Comparison of ENCODE assay signal across 20 mouse cellular contexts in the genomic region with DNA sequence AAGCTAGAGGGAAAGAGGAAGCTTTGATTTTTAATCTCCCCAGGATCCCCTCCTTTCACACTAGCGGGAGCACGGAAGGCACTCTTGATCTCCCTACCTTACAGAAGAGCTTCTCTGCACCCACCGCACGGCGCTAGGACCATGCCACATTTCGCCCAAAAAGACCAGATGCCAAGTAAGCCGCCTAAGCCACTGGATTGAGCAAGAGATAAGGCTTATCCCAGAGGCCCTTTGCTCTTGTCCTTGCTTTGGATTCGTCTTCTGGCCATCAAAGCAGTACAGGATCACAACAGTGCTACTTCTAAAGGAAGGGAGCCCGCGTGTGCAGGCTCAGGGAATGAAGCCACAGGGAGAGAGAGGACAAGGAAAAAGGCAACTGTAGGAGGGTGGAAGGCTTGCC. TPM values are rescaled to one million over a fixed set of nuclear protein-coding genes. Genes with fewer than 3 reads are reported as not detected.
DNase-seq lines count a peak whose midpoint lies in the region; ATAC-seq and TF ChIP-seq lines count a peak whose summit lies in the region.
"Had no signal": no experiment of that assay in that cellular context is flagged by ENCODE, and none has a peak within 500 bp of the region (broad histone marks: within the 10 kb centered on the region; RNA-seq: fewer than 3 reads in every experiment).

No protein-coding gene starts in this region.

- 92% methylated on average over 10 of the region's 10 CpGs for WGBS in hindbrain, embryonic 13.5 days
- whole genome bisulfite sequencing in hindbrain, embryonic 12.5 days, result 91% methylated on average over 10 of the region's 10 CpGs
- 79% methylated on average over 10 of the region's 10 CpGs for WGBS in intestine, embryonic 16.5 days
- 29% methylated on average over 10 of the region's 10 CpGs for whole genome bisulfite sequencing in small intestine, adult 2 months
- WGBS in midbrain, postnatal 0 days, result 74% methylated on average over 10 of the region's 10 CpGs
- 85% methylated on average over 10 of the region's 10 CpGs for WGBS in midbrain, embryonic 14.5 days

- peaks cover 44% of the 10 kb centered on the region for H3K36me3 ChIP-seq in hindbrain, embryonic 13.5 days
- peaks cover 29% of the 10 kb centered on the region for H3K36me3 ChIP-seq in hindbrain, embryonic 12.5 days
- no peaks in the 10 kb centered on the region; a peak in 1 of 4 replicates for H3K36me3 ChIP-seq in MEL (ENCODE audit: control insufficient read depth in 1 of 2, insufficient read depth in 2 of 2, low read length in 2 of 2)
- H3K36me3 ChIP-seq in intestine, embryonic 16.5 days (ENCODE audit: control insufficient read depth, insufficient read depth, low read length), result peaks cover 14% of the 10 kb centered on the region
- peaks cover 34% of the 10 kb centered on the region for H3K36me3 ChIP-seq in small intestine, adult 2 months (ENCODE audit: control insufficient read depth, insufficient read depth, low read length)
- H3K36me3 ChIP-seq in midbrain, postnatal 0 days (ENCODE audit: insufficient read depth, low read length), result peaks cover 29% of the 10 kb centered on the region
- peaks cover 29% of the 10 kb centered on the region for H3K36me3 ChIP-seq in midbrain, embryonic 14.5 days (ENCODE audit: control insufficient read depth, insufficient read depth, low read length)

- peaks cover 4% of the 10 kb centered on the region; the same call in 1 of the 2 replicates for H3K79me2 ChIP-seq in MEL (ENCODE audit: control insufficient read depth, insufficient read depth, low read length, poor library complexity)

- H3K4me3 ChIP-seq in hindbrain, embryonic 13.5 days, result no peak overlapping the region
- H3K4me3 ChIP-seq in hindbrain, embryonic 12.5 days, result no peak overlapping the region
- H3K4me3 ChIP-seq in MEL (ENCODE audit: control insufficient read depth in 1 of 2, insufficient read depth in 1 of 2, low read depth in 2 of 2, low read length in 2 of 2), result no peak overlapping the region
- H3K4me3 ChIP-seq in intestine, embryonic 16.5 days (ENCODE audit: low read length), result no peak overlapping the region
- H3K4me3 ChIP-seq in small intestine, adult 2 months (ENCODE audit: low read depth, low read length), result no peak overlapping the region
- no peak overlapping the region for H3K4me3 ChIP-seq in midbrain, postnatal 0 days (ENCODE audit: low read depth, low read length)
- no peak overlapping the region for H3K4me3 ChIP-seq in midbrain, embryonic 14.5 days (replicated peaks; ENCODE audit: low read depth, low read length)
- H3K4me3 ChIP-seq: embryonic facial prominence, embryonic 12.5 days; forebrain, embryonic 15.5 days; heart, adult 2 months; heart, embryonic 15.5 days; hindbrain, embryonic 15.5 days had no signal

- TF ChIP-seq RAD21 in MEL (IDR thresholded peaks at IDR 0.05; ENCODE audit: low read depth, low read length), result no peak

- peak; percentile 26 for DNase-seq in MEL (ENCODE audit: low read depth, low spot score)
- DNase-seq in midbrain, postnatal 0 days (ENCODE audit: low spot score), result no peak
- no peak for DNase-seq in midbrain, embryonic 14.5 days
- DNase-seq: adrenal gland, postnatal 14 days; cerebellum, adult 8-10 months; cerebellum, postnatal 14 days; gastrocnemius, postnatal 14 days; heart, adult 2 months; heart, postnatal 14 days had no signal

- no peak for TF ChIP-seq CTCF in MEL (IDR thresholded peaks at IDR 0.05 in 2 of 3, conservative IDR thresholded peaks at IDR 0.05 in 1 of 3; ENCODE audit: control insufficient read depth in 1 of 3, insufficient read depth in 1 of 3, low read depth in 2 of 3, low read length in 3 of 3, poor library complexity in 1 of 3, severe bottlenecking in 1 of 3)
- no peak for TF ChIP-seq CTCF in small intestine, adult 2 months (IDR thresholded peaks at IDR 0.05; ENCODE audit: extremely low read depth, insufficient read length, insufficient replicate concordance, low read depth, low read length)
- TF ChIP-seq CTCF in midbrain, postnatal 0 days (IDR thresholded peaks at IDR 0.05), result no peak

- no peak for ATAC-seq in hindbrain, embryonic 13.5 days (ENCODE audit: low FRiP score)
- no peak for ATAC-seq in hindbrain, embryonic 12.5 days (ENCODE audit: low FRiP score)
- no peak; the same call in none of the 2 replicates for ATAC-seq in intestine, embryonic 16.5 days
- ATAC-seq in midbrain, postnatal 0 days (ENCODE audit: low FRiP score), result no peak
- ATAC-seq in midbrain, embryonic 14.5 days (ENCODE audit: low FRiP score, low TSS enrichment), result no peak
- ATAC-seq: activated CD4-positive, CD25-positive, alpha-beta regulatory T cell, adult 4 months; forebrain, embryonic 15.5 days; Patski had no signal

- H3K27ac ChIP-seq in hindbrain, embryonic 13.5 days, result no peak overlapping the region
- H3K27ac ChIP-seq in hindbrain, embryonic 12.5 days, result no peak overlapping the region
- no peak overlapping the region for H3K27ac ChIP-seq in MEL (ENCODE audit: control insufficient read depth, low read depth, low read length)
- peak overlapping the region; percentile 77 for H3K27ac ChIP-seq in intestine, embryonic 16.5 days (ENCODE audit: low read length)
- peak overlapping the region; percentile 48 for H3K27ac ChIP-seq in small intestine, adult 2 months (ENCODE audit: insufficient read depth, low read depth, low read length)
- no peak overlapping the region for H3K27ac ChIP-seq in midbrain, postnatal 0 days (ENCODE audit: low read depth, low read length)
- H3K27ac ChIP-seq in midbrain, embryonic 14.5 days (replicated peaks; ENCODE audit: low read depth, low read length), result no peak overlapping the region
- H3K27ac ChIP-seq: embryonic facial prominence, embryonic 12.5 days; forebrain, embryonic 15.5 days; heart, adult 2 months; heart, embryonic 15.5 days; hindbrain, embryonic 15.5 days had no signal

- H3K27me3 ChIP-seq in hindbrain, embryonic 13.5 days, result no peaks in the 10 kb centered on the region
- no peaks in the 10 kb centered on the region for H3K27me3 ChIP-seq in hindbrain, embryonic 12.5 days
- no peaks in the 10 kb centered on the region for H3K27me3 ChIP-seq in MEL (ENCODE audit: control insufficient read depth in 1 of 2, insufficient read depth in 2 of 2, low read length in 2 of 2)
- H3K27me3 ChIP-seq in intestine, embryonic 16.5 days (replicated peaks; ENCODE audit: control insufficient read depth, insufficient read depth, low read length), result no peaks in the 10 kb centered on the region
- no peaks in the 10 kb centered on the region for H3K27me3 ChIP-seq in small intestine, adult 2 months (ENCODE audit: control insufficient read depth, insufficient read depth, low read length)
- H3K27me3 ChIP-seq in midbrain, postnatal 0 days (ENCODE audit: insufficient read depth, low read length), result no peaks in the 10 kb centered on the region
- no peaks in the 10 kb centered on the region for H3K27me3 ChIP-seq in midbrain, embryonic 14.5 days (ENCODE audit: control insufficient read depth, insufficient read depth, low read length)
- H3K27me3 ChIP-seq: embryonic facial prominence, embryonic 12.5 days; forebrain, embryonic 15.5 days; heart, embryonic 15.5 days; hindbrain, embryonic 15.5 days; Patski had no signal

- no peak for TF ChIP-seq POLR2A in MEL (IDR thresholded peaks at IDR 0.05; ENCODE audit: control insufficient read depth in 1 of 2, insufficient read depth in 1 of 2, low read depth in 1 of 2, low read length in 2 of 2, poor library complexity in 1 of 2)
- no peak for TF ChIP-seq POLR2A in small intestine, adult 2 months (IDR thresholded peaks at IDR 0.05; ENCODE audit: low read depth, low read length)

- TF ChIP-seq EP300 in MEL (IDR thresholded peaks at IDR 0.05; ENCODE audit: low read depth in 1 of 2, low read length in 2 of 2), result no peak

- no peaks in the 10 kb centered on the region for H3K9me3 ChIP-seq in hindbrain, embryonic 13.5 days
- H3K9me3 ChIP-seq in hindbrain, embryonic 12.5 days (replicated peaks), result no peaks in the 10 kb centered on the region
- H3K9me3 ChIP-seq in MEL (replicated peaks; ENCODE audit: insufficient read depth, low read length), result no peaks in the 10 kb centered on the region
- no peaks in the 10 kb centered on the region for H3K9me3 ChIP-seq in intestine, embryonic 16.5 days (ENCODE audit: control insufficient read depth, low read length)
- no peaks in the 10 kb centered on the region for H3K9me3 ChIP-seq in midbrain, postnatal 0 days (ENCODE audit: low read length)
- H3K9me3 ChIP-seq in midbrain, embryonic 14.5 days (ENCODE audit: control insufficient read depth, low read length), result no peaks in the 10 kb centered on the region
- H3K9me3 ChIP-seq: embryonic facial prominence, embryonic 12.5 days; forebrain, embryonic 15.5 days; heart, embryonic 15.5 days; hindbrain, embryonic 15.5 days had no signal

- H3K4me2 ChIP-seq in hindbrain, embryonic 13.5 days, result no peak overlapping the region
- no peak overlapping the region for H3K4me2 ChIP-seq in hindbrain, embryonic 12.5 days (replicated peaks)
- H3K4me2 ChIP-seq in intestine, embryonic 16.5 days (ENCODE audit: low read depth, low read length), result peak overlapping the region; percentile 35
- H3K4me2 ChIP-seq in midbrain, postnatal 0 days (ENCODE audit: low read depth, low read length, poor library complexity, severe bottlenecking), result no peak overlapping the region
- H3K4me2 ChIP-seq in midbrain, embryonic 14.5 days (ENCODE audit: low read length), result no peak overlapping the region
- H3K4me2 ChIP-seq: embryonic facial prominence, embryonic 12.5 days; forebrain, embryonic 15.5 days; heart, embryonic 11.5 days; heart, embryonic 15.5 days; hindbrain, embryonic 15.5 days had no signal

- H3K4me1 ChIP-seq in hindbrain, embryonic 13.5 days (replicated peaks), result peaks cover 18% of the 10 kb centered on the region
- H3K4me1 ChIP-seq in hindbrain, embryonic 12.5 days, result peaks cover 4% of the 10 kb centered on the region
- H3K4me1 ChIP-seq in MEL (ENCODE audit: control insufficient read depth in 1 of 2, insufficient read depth in 2 of 2, low read length in 2 of 2), result no peaks in the 10 kb centered on the region
- peaks cover 37% of the 10 kb centered on the region for H3K4me1 ChIP-seq in intestine, embryonic 16.5 days (ENCODE audit: control insufficient read depth, insufficient read depth, low read length)
- H3K4me1 ChIP-seq in small intestine, adult 2 months (ENCODE audit: control insufficient read depth, insufficient read depth, insufficient read length, low read length), result peaks cover 55% of the 10 kb centered on the region
- H3K4me1 ChIP-seq in midbrain, postnatal 0 days (ENCODE audit: insufficient read depth, low read length), result no peaks in the 10 kb centered on the region
- peaks cover 2% of the 10 kb centered on the region; the same call in 1 of the 2 replicates for H3K4me1 ChIP-seq in midbrain, embryonic 14.5 days (ENCODE audit: control insufficient read depth, insufficient read depth, low read length)

- H3K9ac ChIP-seq in hindbrain, embryonic 13.5 days, result peak overlapping the region; percentile 13; the same call in 1 of the 2 replicates
- H3K9ac ChIP-seq in hindbrain, embryonic 12.5 days, result no peak overlapping the region
- H3K9ac ChIP-seq in MEL (ENCODE audit: control insufficient read depth, low read depth, low read length, poor library complexity, severe bottlenecking), result no peak overlapping the region
- H3K9ac ChIP-seq in intestine, embryonic 16.5 days (ENCODE audit: low read depth, low read length), result peak overlapping the region; percentile 45; the same call in 1 of the 2 replicates
- H3K9ac ChIP-seq in midbrain, postnatal 0 days (replicated peaks; ENCODE audit: low read length, poor library complexity, severe bottlenecking), result no peak overlapping the region
- H3K9ac ChIP-seq in midbrain, embryonic 14.5 days (replicated peaks; ENCODE audit: low read length), result no peak overlapping the region
- H3K9ac ChIP-seq: embryonic facial prominence, embryonic 12.5 days; forebrain, embryonic 15.5 days; heart, embryonic 15.5 days; hindbrain, embryonic 15.5 days had no signal

RNA-seq across cellular contexts. Expression of gene Zdhhc7, which starts 6.5 kb away (rescaled TPM):
- 27.9 and 29.3 TPM in 2 replicates for polyA plus RNA-seq in hindbrain, embryonic 13.5 days (2015; fragmentation: Nextera tagmentation; extraction: Ambion mirVana)
- 30.6 and 36.8 TPM in 2 replicates for polyA plus RNA-seq in hindbrain, embryonic 12.5 days (2016; fragmentation: Nextera tagmentation; extraction: Ambion mirVana)
- 36.5 and 54.4 TPM in 2 replicates for total RNA-seq in MEL (2012; rRNA removed)
- 100 to 1,000 TPM in 1 of 2 experiments, 10 to 100 TPM in 1; 51.0 to 126 TPM for polyA plus RNA-seq in MEL (2012; ENCODE audit: insufficient read depth in 1 of 2, insufficient read length in 2 of 2, low read depth in 1 of 2, low replicate concordance in 2 of 2, missing spikeins in 1 of 2)
- 40.5 and 44.7 TPM in 2 replicates for polyA plus RNA-seq in intestine, embryonic 16.5 days (2015; fragmentation: Nextera tagmentation; extraction: Ambion mirVana)
- polyA plus RNA-seq in small intestine, adult 2 months (2012; rRNA removed), result 99.7 and 172 TPM in 2 replicates
- 34.1 and 40.8 TPM in 2 replicates for total RNA-seq in midbrain, postnatal 0 days (2014; rRNA removed)
- 23.9 and 24.6 TPM in 2 replicates for polyA plus RNA-seq in midbrain, postnatal 0 days (2015; fragmentation: Nextera tagmentation; extraction: Ambion mirVana)
- polyA plus RNA-seq in midbrain, embryonic 14.5 days (2014; fragmentation: Nextera tagmentation; extraction: Ambion mirVana), result 22.3 and 26.7 TPM in 2 replicates

RNA-seq across cellular contexts. Expression of gene 6430548M08Rik, which starts 19.2 kb away (rescaled TPM):
- polyA plus RNA-seq in hindbrain, embryonic 13.5 days (2015; fragmentation: Nextera tagmentation; extraction: Ambion mirVana), result 23.2 and 24.8 TPM in 2 replicates
- polyA plus RNA-seq in hindbrain, embryonic 12.5 days (2016; fragmentation: Nextera tagmentation; extraction: Ambion mirVana), result 17.2 and 18.5 TPM in 2 replicates
- 0.69 and 0.96 TPM in 2 replicates for total RNA-seq in MEL (2012; rRNA removed)
- polyA plus RNA-seq in MEL (2012; ENCODE audit: insufficient read depth in 1 of 2, insufficient read length in 2 of 2, low read depth in 1 of 2, low replicate concordance in 2 of 2, missing spikeins in 1 of 2), result 1 to 10 TPM in 1 of 2 experiments, not detected in 1; 1.9 TPM
- 4.6 and 5.1 TPM in 2 replicates for polyA plus RNA-seq in intestine, embryonic 16.5 days (2015; fragmentation: Nextera tagmentation; extraction: Ambion mirVana)
- polyA plus RNA-seq in small intestine, adult 2 months (2012; rRNA removed), result 8.0 and 22.6 TPM in 2 replicates
- 69.7 and 71.1 TPM in 2 replicates for total RNA-seq in midbrain, postnatal 0 days (2014; rRNA removed)
- 38.3 and 40.5 TPM in 2 replicates for polyA plus RNA-seq in midbrain, postnatal 0 days (2015; fragmentation: Nextera tagmentation; extraction: Ambion mirVana)
- polyA plus RNA-seq in midbrain, embryonic 14.5 days (2014; fragmentation: Nextera tagmentation; extraction: Ambion mirVana), result 35.5 and 38.8 TPM in 2 replicates
- polyA plus RNA-seq: activated CD4-positive, CD25-positive, alpha-beta regulatory T cell, adult 4 months had no signal

Comparison
In these comparisons a context has a peak if more than half of its experiments do, and no peak if none do; other contexts are left out.
1. H3K9ac ChIP-seq: peak in hindbrain, embryonic 13.5 days (single experiment) and intestine, embryonic 16.5 days (single experiment); none in hindbrain, embryonic 12.5 days (single experiment), MEL (single experiment), midbrain, postnatal 0 days (single experiment) and midbrain, embryonic 14.5 days (single experiment).
2. H3K27ac ChIP-seq: peak in intestine, embryonic 16.5 days (single experiment) and small intestine, adult 2 months (single experiment); none in hindbrain, embryonic 13.5 days (single experiment), hindbrain, embryonic 12.5 days (single experiment), MEL (single experiment), midbrain, postnatal 0 days (single experiment) and midbrain, embryonic 14.5 days (single experiment).